ENCODE assay signal across 10 mouse cellular contexts in the genomic region with DNA sequence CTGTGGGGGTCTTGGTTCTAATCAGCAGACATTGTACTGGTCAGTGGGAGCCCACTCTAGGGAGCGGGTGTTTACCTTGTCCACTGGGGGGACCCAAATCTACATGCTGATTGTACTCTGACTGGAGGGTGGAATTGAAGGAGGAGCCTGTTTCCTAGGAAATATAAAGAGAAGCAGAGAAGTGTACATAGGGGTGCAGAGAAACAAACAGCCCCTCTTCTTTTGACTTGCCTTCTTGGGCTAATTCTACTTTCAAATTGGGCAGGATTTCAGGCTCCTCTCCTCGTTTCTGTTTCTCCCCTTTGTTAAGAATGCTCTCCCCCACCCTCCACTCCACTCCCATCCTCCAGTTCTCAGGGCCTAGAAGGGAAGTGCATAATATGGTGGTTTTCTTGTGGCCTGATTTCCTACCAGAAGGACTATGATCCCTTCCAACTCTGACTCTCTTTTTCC.
DNase-seq lines count a peak whose midpoint lies in the region; ATAC-seq and TF ChIP-seq lines count a peak whose summit lies in the region.
"Had no signal": no experiment of that assay in that cellular context is flagged by ENCODE, and none has a peak within 500 bp of the region (broad histone marks: within the 10 kb centered on the region; RNA-seq: fewer than 3 reads in every experiment).

No protein-coding gene starts in this region.

- H3K4me2 ChIP-seq in stomach, postnatal 0 days (replicated peaks; ENCODE audit: low read depth): no peak overlapping the region

- H3K9me3 ChIP-seq in stomach, postnatal 0 days (ENCODE audit: control insufficient read depth, low read length): no peaks in the 10 kb centered on the region

- no peak for TF ChIP-seq EP300 in stomach, postnatal 0 days (optimal IDR thresholded peaks at IDR 0.05)

- intact Hi-C loops in gastrocnemius, adult 2 months (cut with DNase I): no loop called here
- intact Hi-C loops in gastrocnemius, postnatal 14 days (cut with DNase I; ENCODE audit: low total_unique reads): no loop called here

- H3K27ac ChIP-seq in gastrocnemius, adult 2 months: no peak overlapping the region
- no peak overlapping the region for H3K27ac ChIP-seq in stomach, postnatal 0 days (replicated peaks)

- H3K9ac ChIP-seq in stomach, postnatal 0 days (ENCODE audit: low read length): no peak overlapping the region

- no peak for DNase-seq in gastrocnemius, adult 2 months
- no peak for DNase-seq in gastrocnemius, postnatal 14 days
- DNase-seq in right cerebral cortex, postnatal 10 days (ENCODE audit: low spot score in 2 of 2): peak; percentile 32 to 41
- no peak for DNase-seq in right cerebral cortex, postnatal 4 days
- peak; percentile 11 for DNase-seq in lung, postnatal 14 days
- no peak for DNase-seq in stomach, postnatal 0 days (ENCODE audit: low spot score)
- no peak for DNase-seq in frontal cortex, postnatal 10 days (ENCODE audit: low spot score in 2 of 2)
- DNase-seq in kidney, adult 9 months: no peak
- DNase-seq: heart, postnatal 36 days; thymus, adult 2 months had no signal

- no peaks in the 10 kb centered on the region for H3K36me3 ChIP-seq in stomach, postnatal 0 days (ENCODE audit: control insufficient read depth, insufficient read depth, low read length)

- peak; percentile 18; the same call in 1 of the 2 replicates for TF ChIP-seq CTCF in gastrocnemius, adult 2 months (IDR thresholded peaks at IDR 0.05)
- peak; percentile 49 for TF ChIP-seq CTCF in stomach, postnatal 0 days (IDR thresholded peaks at IDR 0.05; ENCODE audit: low read depth)

- no peak for ATAC-seq in stomach, postnatal 0 days (ENCODE audit: low FRiP score, low TSS enrichment)

- no peak overlapping the region for H3K4me3 ChIP-seq in gastrocnemius, adult 2 months
- no peak overlapping the region for H3K4me3 ChIP-seq in stomach, postnatal 0 days (ENCODE audit: low read depth, low read length)

- H3K4me1 ChIP-seq in stomach, postnatal 0 days (replicated peaks; ENCODE audit: control insufficient read depth, insufficient read depth): no peaks in the 10 kb centered on the region

- 47% methylated on average over 2 of the region's 2 CpGs for WGBS in stomach, postnatal 0 days

- H3K27me3 ChIP-seq in stomach, postnatal 0 days (ENCODE audit: control insufficient read depth, insufficient read depth, low read length): no peaks in the 10 kb centered on the region

Comparison
In these comparisons a context has a peak if more than half of its experiments do, and no peak if none do; other contexts are left out.
1. DNase-seq: peak in right cerebral cortex, postnatal 10 days (2 of 2) and lung, postnatal 14 days (single experiment); none in gastrocnemius, adult 2 months (single experiment), gastrocnemius, postnatal 14 days (single experiment), right cerebral cortex, postnatal 4 days (single experiment), stomach, postnatal 0 days (single experiment), frontal cortex, postnatal 10 days (0 of 2) and kidney, adult 9 months (single experiment).